Mouse (Mus musculus) heart, embryonic 15.5 days (tissue): Measurements from ENCODE around the gene Chuk. TPM values are rescaled to one million over a fixed set of nuclear protein-coding genes. Genes with fewer than 3 reads are reported as not detected.

ENCODE experiments used
- ATAC-seq: fragments of 200-750 bp; cut with Nextera tagmentation; replicated peaks from 2 replicates; pipeline ENCODE4 v1.8.0; 2017; ENCODE audit warnings: low read depth, moderate TSS enrichment; ENCODE audit not compliant: insufficient number of reproducible peaks, insufficient read depth, low FRiP score
- H3K27ac ChIP-seq: fragments of 300-500 bp; sonication (generic); 2 replicates; pipeline ENCODE4 v1.5.1; 2015; ENCODE audit warnings: mild to moderate bottlenecking, inconsistent platforms
- H3K27me3 ChIP-seq: fragments of 300-500 bp; sonication (generic); 2 replicates; pipeline ENCODE4 v1.6.1; 2015; ENCODE audit warnings: inconsistent platforms
- H3K36me3 ChIP-seq: fragments of 300-500 bp; sonication (generic); 2 replicates; pipeline ENCODE4 v1.6.1; 2015; ENCODE audit warnings: mild to moderate bottlenecking, inconsistent platforms
- H3K4me1 ChIP-seq: fragments of 300-500 bp; sonication (generic); replicated peaks from 2 replicates; pipeline ENCODE4 v1.6.1; 2015; ENCODE audit warnings: inconsistent platforms
- H3K4me2 ChIP-seq: fragments of 300-500 bp; sonication (generic); 2 replicates; pipeline ENCODE4 v1.6.1; 2015; ENCODE audit warnings: inconsistent platforms, mild to moderate bottlenecking, moderate library complexity
- H3K4me3 ChIP-seq: fragments of 300-500 bp; sonication (generic); 2 replicates; pipeline ENCODE4 v1.5.1; 2015; ENCODE audit warnings: mild to moderate bottlenecking, inconsistent platforms
- H3K9ac ChIP-seq: fragments of 300-500 bp; sonication (generic); 2 replicates; pipeline ENCODE4 v1.6.1; 2015; ENCODE audit warnings: mild to moderate bottlenecking, inconsistent platforms
- H3K9me3 ChIP-seq: fragments of 300-500 bp; sonication (generic); replicated peaks from 2 replicates; pipeline ENCODE4 v1.6.1; 2016; ENCODE audit warnings: inconsistent platforms
- WGBS: fragments of 180-500 bp; shearing (Covaris S2); methylation state at CpG from one replicate; pipeline ENCODE4 v1.1.7; 2015; ENCODE audit warnings: mixed read lengths; 5-methylcytosine and 5-hydroxymethylcytosine counted together
- polyA plus RNA-seq: library from polyadenylated mRNA; unstranded; fragments of >200 nt; fragmentation: Nextera tagmentation; extraction: Ambion mirVana; gene quantifications from 2 replicates; pipeline ENCODE4 v1.2.1, GENCODE M21; 2015

Chuk gene
- polyA plus RNA-seq, 1 experiment from 2014 or later = 26.7 TPM

GRCm38 (mm10) chr19:44104393-44104792, 2.9 kb downstream of the Chuk start:
- Histone ChIP-seq H3K4me1 (peaks cover 15% of the 10 kb centered on the region), H3K9ac (no peak overlapping the region), H3K9me3 (no peaks in the 10 kb centered on the region), H3K27me3 (no peaks in the 10 kb centered on the region), H3K4me2 (no peak overlapping the region), H3K36me3 (peaks cover 5% of the 10 kb centered on the region; the same call in 1 of the 2 replicates), H3K27ac (no peak overlapping the region), H3K4me3 (no peak overlapping the region)
- 84% methylated on average over 1 of the region's 1 CpGs for WGBS
- no peak for ATAC-seq

- H3K36me3 ChIP-seq = peaks cover 7% of the 10 kb centered on the region; the same call in 1 of the 2 replicates
- H3K9ac ChIP-seq = no peak overlapping the region
- H3K27me3 ChIP-seq = no peaks in the 10 kb centered on the region
- no peak overlapping the region for H3K4me3 ChIP-seq
- H3K9me3 ChIP-seq = no peaks in the 10 kb centered on the region
- no peak overlapping the region for H3K27ac ChIP-seq
- no peak overlapping the region for H3K4me2 ChIP-seq
- ATAC-seq = no peak
- WGBS = 81% methylated on average over 3 of the region's 3 CpGs
- peaks cover 12% of the 10 kb centered on the region for H3K4me1 ChIP-seq
These were observed 4.3 kb downstream of the Chuk start for GRCm38 (mm10) chr19:44103001-44103400.

- Histone ChIP-seq H3K36me3 (peaks cover 23% of the 10 kb centered on the region), H3K4me2 (no peak overlapping the region), H3K9ac (no peak overlapping the region), H3K4me3 (no peak overlapping the region), H3K9me3 (no peaks in the 10 kb centered on the region), H3K4me1 (no peaks in the 10 kb centered on the region), H3K27me3 (no peaks in the 10 kb centered on the region), H3K27ac (no peak overlapping the region)
- ATAC-seq = no peak
These were observed 6.4 kb downstream of the Chuk start for GRCm38 (mm10) chr19:44100840-44101239.

GRCm38 (mm10) chr19:44086278-44086677, 21.0 kb downstream of the Chuk start:
- Histone ChIP-seq H3K36me3 (peaks cover 32% of the 10 kb centered on the region), H3K4me1 (no peaks in the 10 kb centered on the region), H3K9ac (no peak overlapping the region), H3K27ac (no peak overlapping the region), H3K4me3 (no peak overlapping the region), H3K27me3 (no peaks in the 10 kb centered on the region), H3K4me2 (no peak overlapping the region), H3K9me3 (no peaks in the 10 kb centered on the region)
- no peak for ATAC-seq
- WGBS = 76% methylated on average over 3 of the region's 3 CpGs

- Histone ChIP-seq H3K9me3 (no peaks in the 10 kb centered on the region), H3K27me3 (no peaks in the 10 kb centered on the region), H3K27ac (no peak overlapping the region), H3K36me3 (peaks cover 39% of the 10 kb centered on the region), H3K9ac (no peak overlapping the region), H3K4me2 (no peak overlapping the region), H3K4me1 (no peaks in the 10 kb centered on the region), H3K4me3 (no peak overlapping the region)
- no peak for ATAC-seq
- WGBS = 78% methylated on average over 2 of the region's 2 CpGs
These were observed 26.4 kb downstream of the Chuk start for GRCm38 (mm10) chr19:44080920-44081319.

- H3K27ac ChIP-seq = no peak overlapping the region
- no peaks in the 10 kb centered on the region for H3K9me3 ChIP-seq
- H3K36me3 ChIP-seq = peaks cover 39% of the 10 kb centered on the region
- no peak overlapping the region for H3K4me3 ChIP-seq
- no peak for ATAC-seq
- no peak overlapping the region for H3K4me2 ChIP-seq
- no peaks in the 10 kb centered on the region for H3K27me3 ChIP-seq
- H3K4me1 ChIP-seq = no peaks in the 10 kb centered on the region
- 86% methylated on average over 2 of the region's 2 CpGs for WGBS
- no peak overlapping the region for H3K9ac ChIP-seq
These were observed 27.3 kb downstream of the Chuk start for GRCm38 (mm10) chr19:44080023-44080422.

- H3K27me3 ChIP-seq = no peaks in the 10 kb centered on the region
- 86% methylated on average over 4 of the region's 4 CpGs for WGBS
- no peak overlapping the region for H3K27ac ChIP-seq
- no peak overlapping the region for H3K4me3 ChIP-seq
- H3K9me3 ChIP-seq = no peaks in the 10 kb centered on the region
- H3K4me2 ChIP-seq = no peak overlapping the region
- ATAC-seq = no peak
- no peaks in the 10 kb centered on the region for H3K4me1 ChIP-seq
- H3K9ac ChIP-seq = no peak overlapping the region
- H3K36me3 ChIP-seq = peaks cover 26% of the 10 kb centered on the region
These were observed 30.3 kb downstream of the Chuk start for GRCm38 (mm10) chr19:44077024-44077423.

GRCm38 (mm10) chr19:44076457-44076856, 30.8 kb downstream of the Chuk start:
- peaks cover 26% of the 10 kb centered on the region; the same call in 1 of the 2 replicates for H3K36me3 ChIP-seq
- no peak for ATAC-seq
- no peaks in the 10 kb centered on the region for H3K9me3 ChIP-seq
- H3K27me3 ChIP-seq = no peaks in the 10 kb centered on the region
- no peak overlapping the region for H3K9ac ChIP-seq
- no peak overlapping the region for H3K27ac ChIP-seq
- H3K4me3 ChIP-seq = no peak overlapping the region
- no peak overlapping the region for H3K4me2 ChIP-seq
- H3K4me1 ChIP-seq = no peaks in the 10 kb centered on the region
- 85% methylated on average over 9 of the region's 9 CpGs for WGBS

- H3K4me3 ChIP-seq = no peak overlapping the region
- no peaks in the 10 kb centered on the region for H3K27me3 ChIP-seq
- peaks cover 1% of the 10 kb centered on the region; the same call in 1 of the 2 replicates for H3K4me1 ChIP-seq
- no peak for ATAC-seq
- H3K4me2 ChIP-seq = no peak overlapping the region
- WGBS = 65% methylated on average over 11 of the region's 11 CpGs
- no peak overlapping the region for H3K9ac ChIP-seq
- no peaks in the 10 kb centered on the region for H3K9me3 ChIP-seq
- peaks cover 23% of the 10 kb centered on the region; the same call in 1 of the 2 replicates for H3K36me3 ChIP-seq
- no peak overlapping the region for H3K27ac ChIP-seq
These were observed 32.3 kb downstream of the Chuk start for GRCm38 (mm10) chr19:44074986-44075385.

GRCm38 (mm10) chr19:44071166-44071565, 36.1 kb downstream of the Chuk start:
- Histone ChIP-seq H3K36me3 (no peaks in the 10 kb centered on the region; the same call in 1 of the 2 replicates), H3K4me2 (no peak overlapping the region), H3K9me3 (no peaks in the 10 kb centered on the region), H3K9ac (no peak overlapping the region), H3K4me3 (no peak overlapping the region), H3K27me3 (no peaks in the 10 kb centered on the region), H3K4me1 (peaks cover 6% of the 10 kb centered on the region; the same call in 1 of the 2 replicates), H3K27ac (no peak overlapping the region)
- ATAC-seq = no peak
- 67% methylated on average over 5 of the region's 5 CpGs for WGBS

GRCm38 (mm10) chr19:44069914-44070232, 37.4 kb downstream of the Chuk start:
- no peak for ATAC-seq

GRCm38 (mm10) chr19:44069121-44069913, 38.0 kb downstream of the Chuk start, which contains the start of gene Erlin1:
TSS of gene Erlin1 (minus strand) at chr19:44069785.
- H3K36me3 ChIP-seq = no peaks in the 10 kb centered on the region
- peak within 1 kb of the TSS; percentile 71 for H3K27ac ChIP-seq
- peak within 1 kb of the TSS; percentile 80 for H3K4me2 ChIP-seq
- under 1% methylated on average over 64 of the region's 75 CpGs for WGBS
- H3K4me1 ChIP-seq = peaks cover 6% of the 10 kb centered on the region; the same call in 1 of the 2 replicates
- peak within 1 kb of the TSS; percentile 81 for H3K9ac ChIP-seq
- H3K27me3 ChIP-seq = no peaks in the 10 kb centered on the region
- H3K9me3 ChIP-seq = no peaks in the 10 kb centered on the region
- peak within 1 kb of the TSS; percentile 91 for H3K4me3 ChIP-seq
- ATAC-seq = peak; percentile 87

More at GRCm38 (mm10) chr19:44069914-44070232, 37.4 kb downstream of the Chuk start:
- H3K4me3 ChIP-seq = peak overlapping the region; percentile 91
- H3K9me3 ChIP-seq = no peaks in the 10 kb centered on the region
- WGBS = 9% methylated on average over 4 of the region's 4 CpGs
- H3K27me3 ChIP-seq = no peaks in the 10 kb centered on the region
- peak overlapping the region; percentile 71 for H3K27ac ChIP-seq
- no peaks in the 10 kb centered on the region for H3K36me3 ChIP-seq
- peaks cover 6% of the 10 kb centered on the region; the same call in 1 of the 2 replicates for H3K4me1 ChIP-seq
- peak overlapping the region; percentile 81 for H3K9ac ChIP-seq
- H3K4me2 ChIP-seq = peak overlapping the region; percentile 80
